Mouse (Mus musculus): ENCODE data around the gene Nxpe4.

DNA sequence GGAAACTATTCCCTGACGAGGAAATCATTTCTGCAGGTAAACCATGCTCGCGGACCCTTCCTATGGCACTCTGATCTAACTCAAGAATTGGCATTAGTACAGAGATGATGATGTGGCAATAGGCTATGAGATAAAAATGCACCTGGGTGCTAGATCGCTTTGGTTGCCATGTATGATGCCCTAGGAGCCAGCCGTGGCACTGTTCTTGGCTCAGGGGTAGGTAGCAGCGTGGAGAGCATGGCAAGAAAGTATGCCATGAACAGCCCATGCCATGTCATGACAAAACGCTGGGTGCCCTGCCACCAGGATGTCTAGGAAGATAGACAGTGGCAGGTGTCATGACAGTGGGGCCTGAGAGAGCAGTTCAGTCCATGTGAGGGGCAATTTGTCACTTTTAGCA, 265.4 kb downstream of the Nxpe4 start:
- TF ChIP-seq POLR2A (IDR thresholded peaks at IDR 0.05; ENCODE audit: low read depth, low read length) = no peak
- no peak for TF ChIP-seq CTCF (IDR thresholded peaks at IDR 0.05; ENCODE audit: extremely low read depth, insufficient read length, insufficient replicate concordance, low read depth, low read length)
